Mouse (Mus musculus) T-helper 17 cell (primary cell): ENCODE data around the gene Gm27021.

Experiments used
- in situ Hi-C, 2 experiments: fragments of 300-600 bp; cut with MboI, MseI; formaldehyde crosslinking; loops; 1 replicate in 1 of 2; 2 replicates in 1 of 2; pipeline ENCODE4 v1.15.1; 2025; ENCODE audit warnings: high pct_unique_total_duplicates in 2 of 2

The Gm27021 gene

GRCm38 (mm10) chr8:120574941-120575340, 92.9 kb downstream of the Gm27021 start:
- in situ Hi-C loops = loop anchor here in 1 of 2 experiments (25.0 kb wide), 2 partner anchors 1013 to 1987 kb away; partner anchors contain the start of genes Cdt1, Mbtps1 and Piezo1

- in situ Hi-C loops = loop anchor here in 1 of 2 experiments (25.0 kb wide), 1 partner anchor 1012 kb away; the partner anchor contains the start of gene Mbtps1
These were observed 94.0 kb downstream of the Gm27021 start for GRCm38 (mm10) chr8:120573866-120574265.

DNA sequence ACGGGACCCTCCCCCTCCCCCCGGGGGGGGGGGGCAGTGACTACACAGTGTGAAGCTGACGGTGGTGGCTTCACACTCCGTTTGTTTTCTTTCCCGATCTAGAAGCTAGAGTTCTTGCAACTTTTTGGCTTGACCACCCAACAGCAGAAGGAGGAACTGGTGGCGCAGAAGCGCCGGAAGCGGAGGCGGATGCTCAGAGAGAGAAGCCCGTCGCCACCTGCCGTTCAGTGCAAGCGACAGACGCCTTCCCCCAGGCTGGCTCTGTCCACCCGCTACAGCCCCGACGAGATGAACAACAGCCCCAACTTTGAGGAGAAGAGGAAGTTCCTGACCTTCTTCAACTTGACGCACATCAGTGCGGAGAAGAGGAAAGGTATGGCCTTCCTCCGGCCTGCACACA, 95.3 kb downstream of the Gm27021 start:
- in situ Hi-C loops = loop anchor here in 1 of 2 experiments (25.0 kb wide), 1 partner anchor 1010 kb away; the partner anchor contains the start of gene Mbtps1

DNA sequence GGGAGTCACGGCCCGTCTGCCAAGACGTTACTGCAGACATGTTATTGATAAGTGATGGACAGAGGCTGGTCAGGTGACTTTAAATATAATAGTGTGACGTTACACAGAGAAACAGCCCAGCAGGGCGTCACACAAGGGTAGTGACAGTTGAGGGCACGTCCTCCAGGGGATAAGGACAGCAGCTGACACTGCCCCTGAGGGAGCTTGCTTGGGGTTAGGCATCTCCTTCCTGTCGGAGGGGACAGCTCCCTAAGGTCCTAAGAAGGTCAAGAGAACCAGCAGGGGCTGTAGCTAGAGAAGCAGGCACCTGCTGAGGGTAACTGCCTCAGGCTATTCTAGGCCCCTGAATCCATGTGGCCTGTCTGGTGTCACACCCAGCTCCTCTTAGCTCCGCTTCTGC, 96.3 kb downstream of the Gm27021 start:
- in situ Hi-C loops = loop anchor here in 1 of 2 experiments (25.0 kb wide), 1 partner anchor 1009 kb away; the partner anchor contains the start of gene Mbtps1

DNA sequence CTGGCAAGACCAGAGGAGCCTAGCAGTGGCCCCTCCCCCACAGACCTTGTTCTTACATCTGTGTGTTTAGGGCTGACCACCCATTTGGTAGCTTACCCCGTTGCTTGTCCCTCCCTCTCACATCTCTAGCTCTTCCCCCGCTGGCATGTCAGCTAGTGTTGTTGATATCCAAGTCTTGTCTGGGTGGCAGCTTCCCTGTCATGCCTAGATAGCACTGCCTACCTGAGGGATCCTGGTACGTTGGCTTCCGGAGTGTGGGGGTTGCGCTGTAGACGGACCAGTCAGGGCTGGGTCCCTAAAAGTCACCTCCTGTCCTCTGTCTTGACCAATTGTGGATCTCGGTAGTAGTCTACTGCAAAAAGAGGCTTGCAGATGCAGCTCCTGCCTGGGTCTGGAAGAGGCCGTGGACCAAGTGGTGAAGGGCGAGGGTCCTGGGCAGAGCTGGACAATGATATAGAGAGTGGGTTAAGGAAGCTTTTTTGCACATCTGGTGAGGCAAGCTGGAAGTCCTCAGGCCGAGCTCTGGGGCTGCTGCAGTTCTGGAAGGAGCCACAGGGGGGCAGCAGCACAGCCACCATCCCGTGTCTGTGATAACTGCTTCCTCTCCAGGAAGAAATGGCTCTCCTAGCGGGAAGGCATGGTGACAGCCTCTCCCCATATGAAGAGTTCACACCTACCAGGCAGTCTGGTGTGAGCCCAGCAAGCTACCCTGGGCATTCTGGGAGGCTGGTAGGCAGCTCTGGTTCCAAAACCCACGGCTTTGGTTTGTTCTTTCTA, 97.8 kb downstream of the Gm27021 start:
- in situ Hi-C loops = loop anchor here in 1 of 2 experiments (25.0 kb wide), 1 partner anchor 1008 kb away; the partner anchor contains the start of gene Mbtps1

- in situ Hi-C loops = loop anchor here in 1 of 2 experiments (25.0 kb wide), 1 partner anchor 1007 kb away; the partner anchor contains the start of gene Mbtps1
These were observed 98.8 kb downstream of the Gm27021 start for GRCm38 (mm10) chr8:120569123-120569522.

GRCm38 (mm10) chr8:120568164-120568798, 99.6 kb downstream of the Gm27021 start:
- in situ Hi-C loops = loop anchor here in 1 of 2 experiments (25.0 kb wide), 1 partner anchor 1006 kb away; the partner anchor contains the start of gene Mbtps1

DNA sequence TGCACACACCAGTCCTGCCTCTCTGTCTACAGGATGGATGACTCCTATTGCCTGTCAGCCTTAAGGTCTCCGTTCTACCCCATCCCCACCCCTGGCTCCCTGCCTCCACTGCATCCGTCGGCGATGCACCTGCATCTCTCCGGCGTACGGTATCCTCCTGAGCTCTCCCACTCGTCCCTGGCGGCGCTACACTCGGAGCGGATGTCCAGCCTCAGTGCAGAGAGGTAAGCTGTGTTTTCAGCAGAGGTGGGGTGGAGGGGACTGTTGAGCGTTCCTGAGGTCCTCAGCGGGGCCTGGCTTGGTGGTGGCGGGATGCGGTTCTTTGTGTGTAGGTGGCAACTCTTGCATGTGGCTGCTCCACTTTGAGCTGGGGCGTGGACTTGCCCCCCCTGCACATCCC, 100.1 kb downstream of the Gm27021 start:
- in situ Hi-C loops = loop anchor here in 1 of 2 experiments (25.0 kb wide), 1 partner anchor 1005 kb away; the partner anchor contains the start of gene Mbtps1

DNA sequence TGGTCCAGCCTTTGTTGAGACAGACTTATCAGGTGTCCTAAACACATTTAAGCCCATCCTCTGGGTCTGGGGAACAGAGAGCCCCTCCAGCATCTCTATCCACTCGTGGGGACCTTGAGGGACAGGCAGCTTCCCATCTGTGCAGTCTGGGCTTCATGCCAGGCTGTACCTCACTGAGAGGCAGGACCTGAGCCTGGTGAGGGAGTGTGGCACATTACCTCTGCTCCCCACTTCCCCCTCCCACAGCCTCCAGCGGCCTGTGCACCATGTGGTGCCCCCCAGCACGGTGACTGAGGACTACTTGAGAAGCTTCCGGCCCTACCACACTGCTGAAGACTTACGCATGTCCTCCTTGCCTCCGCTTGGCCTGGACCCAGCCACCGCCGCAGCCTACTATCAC, 101.2 kb downstream of the Gm27021 start:
- in situ Hi-C loops = loop anchor here in 1 of 2 experiments (25.0 kb wide), 1 partner anchor 1004 kb away; the partner anchor contains the start of gene Mbtps1

DNA sequence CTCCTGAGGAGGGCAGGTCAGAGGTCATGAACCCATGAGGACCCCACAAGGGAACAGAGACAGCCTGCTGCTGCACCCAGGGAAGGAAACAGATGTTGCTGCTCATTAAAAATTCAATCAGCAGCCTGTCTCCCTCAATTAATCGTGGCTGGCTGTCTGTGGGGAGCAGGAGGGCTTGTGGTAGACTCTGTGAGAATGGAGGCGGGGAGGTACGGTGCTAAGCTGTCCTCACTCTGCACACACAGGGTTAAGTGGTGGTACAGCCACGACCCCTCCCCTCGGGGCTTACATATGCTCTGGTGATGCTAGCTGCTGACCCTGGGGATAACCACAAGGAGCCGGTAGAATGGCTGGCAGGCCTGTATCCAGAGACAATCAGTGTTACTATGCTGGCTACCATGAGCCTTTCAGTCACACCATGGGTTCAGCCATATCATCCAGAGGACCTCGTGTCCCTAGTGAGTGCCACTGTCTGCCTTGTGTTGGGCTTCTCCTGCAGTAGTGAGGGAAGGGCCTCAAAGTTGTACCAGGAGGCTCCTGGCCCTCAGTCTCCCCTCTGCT, 102.6 kb downstream of the Gm27021 start:
- in situ Hi-C loops = loop anchor here in 1 of 2 experiments (25.0 kb wide), 1 partner anchor 1003 kb away; the partner anchor contains the start of gene Mbtps1

DNA sequence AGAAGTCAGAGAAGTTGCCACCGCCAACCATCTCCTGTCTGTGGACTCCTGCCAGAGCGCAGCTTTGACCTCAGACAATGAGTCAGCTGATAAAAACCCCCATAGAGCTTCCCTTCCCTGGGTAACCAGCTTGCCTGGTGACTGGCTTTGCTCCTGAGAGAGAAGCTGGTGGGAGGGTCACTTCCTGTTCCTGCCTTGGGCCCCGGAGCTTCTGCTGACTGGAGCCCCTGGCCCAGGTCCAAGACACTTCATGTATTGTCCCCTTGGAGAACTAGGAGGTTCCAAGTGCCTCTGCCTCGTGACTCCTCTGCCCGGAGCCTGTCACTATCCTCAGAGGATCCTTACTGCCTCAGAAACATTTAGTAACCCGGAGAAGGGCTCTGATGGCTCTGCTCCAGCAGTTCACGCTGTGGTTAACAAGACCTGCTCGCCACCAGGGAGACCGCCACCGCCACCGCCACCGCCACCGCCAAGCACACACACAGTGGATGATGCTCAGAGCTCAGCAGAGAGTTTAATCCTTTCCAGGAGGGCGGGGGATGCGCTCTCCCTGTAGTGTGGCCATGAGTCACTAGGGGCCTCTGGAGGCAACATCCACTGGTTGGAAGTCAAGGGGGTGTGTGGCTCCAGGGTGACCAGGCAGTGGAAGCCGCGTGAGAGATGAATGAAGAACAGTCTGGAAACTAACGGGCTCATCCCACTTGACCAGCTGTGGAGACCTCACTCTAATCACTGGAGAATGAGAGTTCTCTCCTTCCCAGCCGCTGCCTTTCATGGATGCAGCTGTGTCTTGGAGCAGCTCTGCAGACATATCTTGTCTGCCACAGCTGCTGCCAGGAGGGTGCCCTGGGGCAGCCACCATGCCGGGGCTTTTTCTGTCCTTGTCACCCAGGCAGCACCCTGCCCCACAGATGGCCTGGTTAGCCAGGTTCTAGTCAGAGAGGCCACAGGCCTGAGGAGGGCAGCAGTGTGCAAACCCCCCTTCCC, 103.7 kb downstream of the Gm27021 start:
- in situ Hi-C loops = loop anchor here in 1 of 2 experiments (25.0 kb wide), 1 partner anchor 1002 kb away; the partner anchor contains the start of gene Mbtps1

GRCm38 (mm10) chr8:120563348-120563724, 104.5 kb downstream of the Gm27021 start:
- in situ Hi-C loops = loop anchor here in 1 of 2 experiments (25.0 kb wide), 1 partner anchor 1001 kb away; the partner anchor contains the start of gene Mbtps1

GRCm38 (mm10) chr8:120562680-120563347, 105.1 kb downstream of the Gm27021 start:
- in situ Hi-C loops = loop anchor here in 1 of 2 experiments (25.0 kb wide), 1 partner anchor 1001 kb away; the partner anchor contains the start of gene Mbtps1

DNA sequence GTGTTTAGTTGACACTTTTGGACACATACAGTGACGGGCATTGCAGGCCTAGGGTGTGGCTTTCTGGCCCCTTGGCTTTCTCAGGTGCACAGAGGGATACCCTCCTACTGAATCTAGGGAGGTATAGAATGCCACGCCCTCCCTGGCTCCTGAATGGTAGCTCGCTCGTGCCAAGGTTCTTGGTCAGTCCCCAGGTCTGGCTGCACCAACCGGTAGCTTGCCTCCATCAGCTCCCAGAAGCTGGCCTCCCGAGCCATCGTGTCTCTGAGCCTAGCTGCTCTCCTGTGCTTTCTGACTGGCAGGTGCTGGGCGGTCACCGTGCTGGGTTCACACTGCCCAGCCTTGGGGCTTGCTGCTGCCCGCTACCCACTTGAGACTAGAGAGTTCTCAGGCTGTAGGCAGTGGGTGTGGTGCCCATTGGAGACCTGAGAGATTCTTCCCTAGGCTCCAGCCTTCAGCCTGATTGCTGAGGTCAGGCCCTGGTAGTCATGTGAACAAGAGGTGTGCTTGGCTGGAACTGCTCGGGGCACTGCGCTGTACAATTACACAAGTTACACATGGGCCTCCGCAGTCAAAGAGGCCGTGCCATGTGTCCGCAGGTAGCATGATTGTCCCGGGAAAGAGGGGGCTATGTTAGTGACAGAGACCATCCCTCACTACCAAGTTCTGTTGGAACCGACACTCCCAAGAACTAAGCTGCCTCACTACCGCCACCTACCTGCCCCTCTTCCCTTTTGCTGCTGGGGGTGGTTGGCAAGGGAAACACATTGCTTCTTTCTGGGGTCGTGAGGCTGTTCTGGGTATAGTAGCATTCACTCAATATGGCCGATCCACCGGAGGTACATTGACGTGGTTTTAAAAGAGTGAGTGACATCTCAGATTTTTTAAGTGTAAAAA, 106.1 kb downstream of the Gm27021 start:
- in situ Hi-C loops = loop anchor here in 1 of 2 experiments (25.0 kb wide), 1 partner anchor 999 kb away; the partner anchor contains the start of gene Mbtps1

- in situ Hi-C loops = loop anchor here in 1 of 2 experiments (25.0 kb wide), 1 partner anchor 998 kb away; the partner anchor contains the start of gene Mbtps1
These were observed 107.3 kb downstream of the Gm27021 start for GRCm38 (mm10) chr8:120560535-120560934.

GRCm38 (mm10) chr8:120559654-120560053, 108.2 kb downstream of the Gm27021 start:
- in situ Hi-C loops = loop anchor here in 1 of 2 experiments (25.0 kb wide), 1 partner anchor 997 kb away; the partner anchor contains the start of gene Mbtps1
